Mouse (Mus musculus): ENCODE results near the gene Ercc4. TPM values are rescaled to one million over a fixed set of nuclear protein-coding genes. Genes with fewer than 3 reads are reported as not detected.

The Ercc4 gene
- polyA plus RNA-seq, 1 experiment from 2014 or later: 12.9 TPM

Other genes starting within 250 kb of the Ercc4 start
- 28.5 and 28.9 TPM in 2 replicates for gene Mrtfb, start 146.8 kb downstream of the Ercc4 start, polyA plus RNA-seq (2015; fragmentation: Nextera tagmentation; extraction: Ambion mirVana)